Mouse (Mus musculus) gastrocnemius, postnatal 14 days (tissue): ENCODE results near the gene Cldn22. TPM values are rescaled to one million over a fixed set of nuclear protein-coding genes. Genes with fewer than 3 reads are reported as not detected.

Experiments used
- total RNA-seq, 2 experiments: library from RNA; stranded (reverse); gene quantifications; 2 replicates each; pipeline ENCODE4 v1.2.3; 2021

Gene Cldn22
- total RNA-seq, 2 experiments from 2014 or later = 0.29 TPM; not detected in 1

Other genes with a start within 250 kb of the Cldn22 start
- gene Ing2, start 148.9 kb upstream of the Cldn22 start, total RNA-seq = 10 to 100 TPM; 17.2 to 18.1 TPM
- 1 to 10 TPM; 5.5 to 5.8 TPM for gene Cdkn2aip, start 110.5 kb upstream of the Cldn22 start, total RNA-seq
- gene Cldn24, start 2.3 kb upstream of the Cldn22 start, total RNA-seq = not detected
- gene Wwc2, start 166.4 kb downstream of the Cldn22 start, total RNA-seq = 10 to 100 TPM in 1 of 2 experiments, 1 to 10 TPM in 1; 9.9 to 10.3 TPM